Mouse (Mus musculus) retina, postnatal 1 day (tissue): ENCODE measurements at regions not wholly inside any gene's neighbourhood (a gene's known extent, or its start where the extent isn't known, plus 50 kb on each side); places are given as distances from the start of the nearest gene placed in this dataset.
A peak's percentile ranks its signal among the peaks of the same experiment; 100 is the strongest.

ENCODE experiments used
- DNase-seq: peaks from one replicate; pipeline ENCODE4 v3.0.0-alpha.2; 2012

- DNase-seq: peak; percentile 47
These were observed 843.1 kb upstream of the Car8 start for GRCm38 (mm10) chr4:9081701-9082562.

DNA sequence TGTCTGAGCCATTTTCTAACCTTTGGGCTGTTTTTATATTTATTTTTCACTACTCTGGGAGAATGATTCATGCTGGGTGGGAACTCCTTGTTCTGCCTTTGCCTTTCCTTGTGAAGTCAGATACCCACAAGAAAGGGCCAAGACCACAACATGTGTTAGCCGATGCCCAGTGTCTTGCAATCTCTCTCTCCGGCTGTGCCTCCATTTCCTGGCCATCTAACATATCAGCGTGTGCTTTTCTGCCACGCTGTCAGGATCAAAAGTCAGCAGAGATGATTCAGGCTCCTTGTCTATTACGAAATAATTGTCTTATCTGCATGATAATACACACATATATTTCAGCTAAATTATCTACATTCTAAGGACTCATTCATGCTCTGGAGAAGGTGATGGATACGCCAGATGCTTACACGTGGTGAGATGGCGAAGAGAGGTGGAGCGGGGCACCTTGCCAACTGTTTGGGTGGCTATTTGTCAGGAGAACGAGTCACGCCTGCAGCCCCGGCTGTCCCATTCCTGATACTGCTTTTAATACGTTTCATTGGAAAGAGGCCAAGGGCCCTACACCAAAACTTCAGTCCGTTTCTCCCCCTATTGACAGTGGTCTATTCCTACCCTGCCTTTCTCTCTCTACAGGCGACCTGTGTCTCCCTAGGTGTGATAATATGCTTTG, 842.1 kb upstream of the Car8 start:
- DNase-seq: no peak

DNA sequence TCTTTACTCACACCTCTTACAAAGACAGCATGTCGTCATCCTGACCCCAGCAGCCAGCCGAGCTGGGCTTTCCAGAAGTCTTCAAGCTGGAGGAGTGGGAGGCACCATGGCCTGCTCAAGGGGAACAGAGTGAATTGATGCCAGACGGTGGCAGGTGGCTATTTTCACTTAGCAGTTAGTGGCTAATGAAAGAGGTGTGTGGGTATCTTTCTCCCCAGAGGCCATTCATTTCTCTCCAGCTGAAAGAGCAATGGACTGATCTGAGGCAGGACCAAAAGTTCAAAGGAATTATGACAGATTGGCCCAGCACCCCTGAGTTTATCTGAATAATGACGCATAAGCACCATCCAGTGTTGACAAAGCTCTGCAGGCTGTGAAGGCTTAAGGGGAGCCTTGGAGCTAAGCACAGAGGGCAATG, 841.0 kb upstream of the Car8 start:
- DNase-seq: no peak

DNA sequence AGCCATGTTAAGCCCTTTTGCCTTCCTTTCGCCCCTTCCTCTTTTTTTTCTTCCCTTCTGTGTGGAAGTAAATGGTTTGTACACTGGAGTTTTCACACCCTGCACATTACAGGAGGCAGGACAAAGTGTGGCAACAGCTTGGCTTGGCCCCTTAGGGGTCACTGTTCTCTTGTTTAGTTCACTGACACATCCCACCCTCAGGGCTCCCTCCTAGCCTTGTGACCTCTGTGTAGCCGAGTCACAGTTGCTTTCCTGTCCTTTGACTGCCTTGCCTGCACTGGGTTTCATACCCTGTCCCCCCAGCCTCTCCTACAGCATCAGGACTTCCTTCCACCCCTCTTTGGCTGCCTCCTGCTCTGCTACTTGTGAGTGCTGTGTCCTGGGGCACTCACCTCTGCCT, 835.6 kb upstream of the Car8 start:
- DNase-seq: no peak

DNA sequence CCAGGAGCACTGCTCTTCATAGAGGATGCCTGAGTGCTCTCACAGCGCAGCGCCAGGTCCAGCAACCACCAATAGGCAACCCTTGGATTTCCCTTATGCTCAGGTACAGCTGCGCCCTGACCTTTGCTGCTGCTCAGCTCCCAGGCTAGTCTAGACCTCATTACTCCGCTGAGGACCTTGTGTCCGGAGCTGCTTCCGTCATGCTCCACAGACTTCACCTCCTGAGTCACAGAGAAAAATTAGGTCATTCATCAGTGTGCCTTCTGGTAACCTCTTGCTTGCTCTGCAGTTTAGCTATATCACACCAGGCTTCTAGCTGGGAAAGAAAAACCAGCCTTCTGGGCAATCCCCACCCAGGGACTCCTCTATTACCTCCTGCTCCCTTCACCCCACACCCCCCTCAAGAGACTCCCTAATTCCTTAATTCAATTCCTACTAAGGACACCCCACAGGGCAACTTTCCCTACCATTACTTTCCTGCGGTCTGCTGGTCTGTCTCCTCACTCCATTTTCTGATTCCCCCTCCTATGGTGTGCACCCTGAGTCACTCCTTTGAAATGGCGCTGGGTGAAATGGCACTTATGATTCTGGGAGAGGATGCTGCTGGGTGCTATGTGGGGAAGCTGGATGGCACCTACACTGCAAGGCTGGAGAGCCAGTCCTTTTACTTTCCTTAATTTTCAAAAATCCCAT, 835.0 kb upstream of the Car8 start:
- peak; percentile 61 for DNase-seq

DNA sequence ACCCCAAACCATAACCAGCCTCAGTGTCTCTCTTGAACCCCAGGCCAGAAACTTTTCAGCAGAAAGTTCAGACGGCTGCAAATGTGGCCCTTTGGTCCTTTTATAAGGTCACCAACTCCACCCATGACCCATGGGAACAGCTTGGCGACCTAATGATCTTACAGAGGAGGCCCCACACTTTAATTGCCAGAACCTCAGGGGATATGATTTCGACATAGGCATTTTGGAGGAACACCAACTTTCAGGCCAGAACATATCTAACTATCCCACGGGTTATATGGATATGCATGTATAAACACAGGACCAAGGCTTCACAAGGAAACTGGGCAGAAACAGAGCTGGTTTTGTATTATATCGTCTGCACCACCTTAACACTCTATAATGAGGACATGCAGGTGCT, 833.5 kb upstream of the Car8 start:
- no peak for DNase-seq

- no peak for DNase-seq
These were observed 829.0 kb upstream of the Car8 start for GRCm38 (mm10) chr4:9067874-9068273.

DNA sequence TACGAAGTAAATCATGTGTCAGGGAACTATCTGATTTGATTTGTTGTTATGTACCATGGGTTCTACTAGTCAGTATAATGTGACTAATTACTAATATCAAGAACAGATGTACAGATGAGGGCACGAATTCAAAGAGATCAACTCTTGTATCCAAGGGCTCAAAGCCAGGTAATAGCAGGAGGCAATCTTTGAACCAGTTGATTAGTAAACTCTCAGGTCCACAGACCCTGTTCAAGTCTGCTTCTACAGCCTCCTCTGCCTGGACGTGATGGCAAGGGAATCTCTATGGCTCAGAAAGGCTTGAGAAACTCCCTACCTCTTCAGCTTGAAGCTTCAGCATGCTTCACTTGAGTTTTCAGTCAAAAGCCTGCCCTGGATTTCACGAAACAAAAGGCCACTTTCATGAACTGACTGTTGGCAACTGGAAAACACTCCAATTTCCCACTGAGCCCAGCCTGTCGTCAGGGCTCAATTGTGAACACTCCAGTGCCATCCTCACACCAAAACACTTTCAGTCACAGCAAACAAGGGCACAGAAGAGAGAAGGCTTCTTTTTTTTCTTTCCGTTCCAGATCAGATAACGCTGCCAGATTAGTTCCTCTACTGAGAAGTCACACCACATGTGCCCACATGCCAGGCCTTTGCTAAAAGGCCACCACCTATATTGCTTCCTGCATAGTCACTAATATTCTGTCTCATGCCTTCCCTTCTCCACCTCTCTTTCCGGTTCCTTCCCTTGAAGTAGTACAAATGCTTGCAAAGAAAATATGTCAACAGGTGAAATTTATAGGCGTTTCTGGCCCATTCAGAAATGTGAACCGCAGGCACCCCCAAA, 827.4 kb upstream of the Car8 start:
- DNase-seq: peak; percentile 80

DNA sequence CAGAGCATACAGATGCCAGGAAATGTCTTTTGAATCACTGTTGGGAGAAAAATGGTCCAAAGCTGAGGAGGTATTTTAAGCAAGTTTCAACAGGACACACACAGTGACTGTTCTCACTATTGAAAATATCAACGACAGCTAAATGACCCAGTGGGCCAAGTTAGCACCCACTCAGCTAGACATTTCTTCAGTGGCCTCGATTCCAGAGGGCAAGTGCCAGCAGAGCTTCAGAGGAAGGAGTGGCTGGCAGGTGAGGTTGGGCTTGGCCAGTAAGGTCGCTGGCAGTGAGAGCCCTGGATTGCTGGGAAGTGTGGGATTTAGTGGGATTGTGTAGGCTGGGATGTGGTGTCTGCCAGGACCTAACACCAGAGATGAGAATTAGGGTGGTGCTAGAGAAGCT, 823.1 kb upstream of the Car8 start:
- DNase-seq: no peak

DNA sequence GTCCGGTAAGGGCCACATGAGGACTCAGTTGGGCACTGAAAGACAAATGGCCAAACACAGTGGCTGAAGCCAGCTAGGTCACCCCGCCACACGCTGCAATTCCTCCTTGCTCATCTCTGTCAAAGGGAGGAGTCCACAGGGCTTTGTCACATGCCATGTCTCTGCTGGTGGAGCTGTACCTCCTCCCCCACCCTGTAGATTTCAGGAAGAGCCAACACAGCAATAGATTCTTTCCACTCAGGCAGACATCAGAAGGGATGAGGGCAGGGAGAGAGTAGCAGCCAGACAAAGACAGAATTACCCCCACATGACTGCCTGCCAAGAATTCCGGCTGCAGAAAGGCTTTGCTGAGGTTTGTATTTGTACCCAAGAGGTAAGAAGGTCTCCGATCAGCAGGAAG, 821.4 kb upstream of the Car8 start:
- peak; percentile 92 for DNase-seq

DNA sequence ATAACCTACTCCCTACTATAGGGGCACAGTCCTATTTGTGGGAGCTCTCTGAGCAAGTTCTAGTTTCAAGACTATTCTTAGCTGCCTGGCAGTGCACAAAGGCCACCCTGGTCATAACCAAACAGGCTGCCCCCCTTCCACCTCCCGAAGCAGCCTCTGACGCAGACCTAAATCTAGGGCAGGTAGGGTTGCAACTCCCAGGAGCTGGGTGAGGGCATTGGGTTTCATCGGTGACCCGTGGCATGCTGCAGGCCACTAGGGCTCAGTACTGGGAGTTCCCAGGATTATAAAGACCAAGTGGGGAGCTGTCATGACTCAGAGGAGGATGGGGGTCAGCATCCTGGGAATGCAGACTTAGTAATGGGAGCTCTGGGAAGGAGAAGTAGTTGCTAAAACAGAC, 818.8 kb upstream of the Car8 start:
- peak; percentile 47 for DNase-seq

DNA sequence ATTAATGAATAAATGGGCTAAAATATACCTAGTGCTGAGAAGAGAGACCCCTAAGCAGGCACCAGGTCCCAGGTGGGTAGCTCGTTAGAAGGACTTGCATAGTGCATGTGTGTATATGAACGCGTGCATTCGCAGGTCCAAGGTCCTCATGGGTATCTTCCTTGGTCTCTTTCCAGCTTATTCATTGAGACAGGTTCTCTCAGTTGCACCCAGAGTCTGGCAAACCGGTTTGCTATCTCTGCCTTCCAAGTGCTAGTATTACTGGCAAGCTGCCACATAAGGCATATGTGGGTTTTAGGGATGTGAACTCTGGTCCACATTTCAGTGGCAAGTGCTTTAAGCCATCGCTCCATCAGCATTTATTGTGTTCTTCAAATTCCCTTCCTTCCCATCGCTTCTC, 818.3 kb upstream of the Car8 start:
- DNase-seq: no peak

DNA sequence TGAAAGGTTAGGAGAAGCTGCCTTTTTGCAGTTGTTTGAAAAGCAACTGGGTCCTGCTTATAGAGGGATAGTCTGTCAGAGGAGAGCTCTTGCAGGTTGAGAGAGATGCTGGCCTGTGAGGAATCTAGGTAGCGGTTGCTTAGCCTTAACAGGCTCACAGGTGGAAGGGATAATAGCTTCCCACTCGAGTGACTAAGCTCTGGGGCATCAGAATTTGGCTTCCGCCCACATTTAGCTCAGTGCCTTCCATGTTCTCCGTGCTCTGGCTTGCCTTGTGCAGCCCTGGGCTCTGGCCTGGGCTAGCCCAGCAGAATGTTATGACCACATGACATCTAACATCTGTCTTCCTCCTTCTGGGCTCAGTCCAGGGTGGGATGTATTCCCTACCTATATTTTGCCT, 817.0 kb upstream of the Car8 start:
- DNase-seq: no peak

DNA sequence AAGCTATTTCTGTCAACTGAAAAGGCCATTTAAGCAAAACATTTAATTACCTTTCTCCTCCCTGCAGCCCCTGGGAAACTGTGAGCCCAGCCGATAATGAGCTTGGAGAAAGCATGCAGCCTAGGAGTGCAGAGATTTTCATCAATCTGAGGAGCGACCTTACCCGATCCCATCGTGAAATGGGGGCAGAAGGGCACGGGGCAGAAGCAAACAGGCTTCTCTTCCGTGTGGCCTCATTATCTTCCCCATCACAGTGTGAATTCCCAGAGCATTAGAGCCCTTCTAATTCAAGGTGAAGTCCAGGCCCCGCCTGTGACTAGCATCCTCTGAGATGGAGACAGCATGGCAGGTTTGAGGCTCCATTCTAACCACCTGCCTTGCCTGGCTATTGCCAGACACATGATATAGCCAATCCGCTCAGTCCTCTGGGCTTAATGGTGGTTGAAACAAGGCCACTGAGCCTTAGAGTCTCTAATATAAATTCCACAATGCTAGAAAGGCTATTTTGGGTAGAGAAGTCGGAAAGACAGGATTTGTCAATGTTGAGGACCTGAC, 816.5 kb upstream of the Car8 start:
- peak; percentile 52 for DNase-seq

GRCm38 (mm10) chr4:9048817-9049216, 810.0 kb upstream of the Car8 start:
- no peak for DNase-seq

GRCm38 (mm10) chr4:9047151-9047550, 808.3 kb upstream of the Car8 start:
- DNase-seq: no peak

GRCm38 (mm10) chr4:9046436-9046835, 807.6 kb upstream of the Car8 start:
- DNase-seq: no peak

- no peak for DNase-seq
These were observed 807.2 kb upstream of the Car8 start for GRCm38 (mm10) chr4:9046030-9046429.

GRCm38 (mm10) chr4:9036005-9036404, 797.2 kb upstream of the Car8 start:
- no peak for DNase-seq

DNA sequence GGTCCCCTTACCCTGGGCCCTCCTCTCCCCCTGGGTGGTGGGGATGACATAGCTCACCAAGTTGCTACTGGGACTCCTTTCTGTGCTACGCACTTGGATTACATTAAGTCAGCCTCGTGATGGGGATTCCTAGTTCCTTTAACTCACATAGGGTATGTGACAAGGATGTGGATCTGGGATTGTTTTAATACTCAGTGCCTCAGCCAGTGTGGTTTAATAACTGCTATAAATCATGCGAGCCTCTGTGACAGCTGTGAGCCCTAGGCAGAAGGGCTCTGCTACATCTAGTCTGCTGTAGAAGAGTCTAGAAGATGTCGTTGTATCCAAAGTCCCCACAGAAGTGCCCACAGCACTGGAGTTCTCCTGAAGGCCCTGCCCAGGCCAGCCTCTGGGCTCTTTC, 796.5 kb upstream of the Car8 start:
- no peak for DNase-seq

DNA sequence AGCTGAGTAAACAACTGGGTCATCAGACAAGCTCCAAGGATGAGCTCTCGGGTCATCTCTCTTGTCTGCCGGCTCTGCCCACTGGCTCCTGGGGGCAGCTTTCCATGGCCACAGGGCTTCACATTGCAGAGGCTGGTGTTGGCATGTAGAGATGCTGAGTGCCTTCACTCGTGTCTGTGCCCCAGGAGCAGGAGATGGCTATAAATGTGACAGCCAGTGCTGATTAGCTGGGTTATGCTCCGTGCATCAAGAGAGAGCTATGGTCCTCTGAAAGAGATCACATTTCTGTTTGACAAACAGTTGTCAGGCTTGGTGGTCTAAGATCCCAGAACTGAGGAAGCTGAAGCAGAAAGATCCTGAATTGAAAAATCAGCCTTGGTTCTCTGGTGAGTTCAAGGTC, 795.4 kb upstream of the Car8 start:
- peak; percentile 43 for DNase-seq

DNA sequence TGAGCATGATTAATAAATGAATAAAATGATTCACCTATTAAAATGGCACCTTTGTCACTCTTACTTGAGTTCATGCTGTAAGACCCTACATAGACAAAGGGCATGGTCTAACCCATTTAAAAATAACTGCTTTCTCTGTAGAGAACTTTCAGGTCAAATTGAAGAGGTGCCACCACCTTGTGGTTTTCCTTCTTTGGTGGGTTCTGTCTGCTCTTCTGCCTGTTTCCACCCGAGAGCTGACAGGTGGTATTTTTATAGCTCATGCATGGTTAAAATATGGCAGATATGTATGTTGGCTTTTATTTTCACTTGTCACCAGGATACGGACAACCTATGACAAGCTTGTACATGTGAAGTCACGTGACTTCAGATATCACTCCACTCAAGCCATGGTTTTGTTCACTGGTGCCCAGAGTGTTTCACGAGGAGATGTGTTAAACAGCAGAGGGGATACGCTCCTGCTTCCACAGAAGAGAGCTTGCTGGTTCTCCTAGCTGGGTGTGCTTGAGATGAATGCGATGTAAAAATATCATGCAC, 794.3 kb upstream of the Car8 start:
- no peak for DNase-seq
